Mouse (Mus musculus): Measurements from ENCODE around the gene Fam166a.
A peak's percentile ranks its signal among the peaks of the same experiment; 100 is the strongest.

The Fam166a gene

DNA sequence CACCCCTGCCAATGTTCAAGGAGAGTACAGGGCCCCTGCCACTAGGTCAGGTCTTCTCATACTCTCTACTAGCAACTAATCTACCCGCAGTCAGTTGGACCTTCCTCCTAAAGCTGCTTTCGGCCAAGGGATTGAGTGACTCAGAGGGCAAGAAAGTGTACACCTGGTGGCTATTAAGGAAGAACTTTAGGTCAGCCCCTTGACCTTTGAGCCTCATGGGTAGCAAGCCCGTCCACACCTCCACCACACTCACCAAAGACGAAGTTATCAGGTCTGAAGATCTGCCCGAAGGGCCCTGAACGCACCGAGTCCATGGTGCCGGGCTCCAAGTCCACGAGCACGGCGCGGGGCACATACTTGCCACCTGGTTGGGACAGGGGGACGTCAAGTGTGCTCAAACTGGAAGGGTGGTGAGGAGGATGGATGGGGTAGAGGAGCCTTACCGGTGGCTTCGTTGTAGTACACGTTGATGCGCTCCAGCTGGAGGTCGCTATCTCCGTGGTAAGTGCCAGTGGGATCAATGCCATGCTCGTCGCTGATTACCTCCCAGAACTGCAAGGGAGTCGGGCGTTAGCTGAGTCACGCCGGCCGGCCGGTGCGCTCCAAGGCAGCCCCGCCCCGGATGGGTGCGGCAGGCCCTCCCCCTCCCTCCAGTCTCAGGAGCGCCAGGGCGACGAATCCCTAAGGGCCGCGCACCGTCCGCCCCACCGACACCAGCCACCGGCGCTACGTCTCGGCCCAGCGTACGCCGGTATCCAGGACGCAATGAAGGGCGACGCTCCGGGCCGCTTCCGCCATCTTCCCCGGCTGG is 5.3 kb downstream of the Fam166a start:
- DNase-seq (ENCODE audit: low spot score), result peak; percentile 81

DNA sequence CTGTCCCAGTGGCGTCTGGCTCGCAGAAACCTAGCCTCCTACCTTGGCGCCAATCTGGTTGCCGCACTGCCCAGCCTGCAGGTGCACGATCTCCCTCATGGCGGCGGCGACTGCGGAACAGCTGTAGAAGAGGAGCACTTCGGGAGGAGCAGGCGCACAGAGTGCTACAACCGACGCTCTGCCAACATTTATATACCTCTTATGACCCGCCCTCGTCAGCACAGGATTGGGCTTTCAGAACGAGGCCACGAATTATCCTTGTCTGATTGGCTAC is 5.9 kb downstream of the Fam166a start, which contains the start of gene Tubb4b:
Tubb4b (minus strand) TSS at position 211 of the 274 bp plus-strand sequence.
- DNase-seq (ENCODE audit: low spot score), result no peak

DNA sequence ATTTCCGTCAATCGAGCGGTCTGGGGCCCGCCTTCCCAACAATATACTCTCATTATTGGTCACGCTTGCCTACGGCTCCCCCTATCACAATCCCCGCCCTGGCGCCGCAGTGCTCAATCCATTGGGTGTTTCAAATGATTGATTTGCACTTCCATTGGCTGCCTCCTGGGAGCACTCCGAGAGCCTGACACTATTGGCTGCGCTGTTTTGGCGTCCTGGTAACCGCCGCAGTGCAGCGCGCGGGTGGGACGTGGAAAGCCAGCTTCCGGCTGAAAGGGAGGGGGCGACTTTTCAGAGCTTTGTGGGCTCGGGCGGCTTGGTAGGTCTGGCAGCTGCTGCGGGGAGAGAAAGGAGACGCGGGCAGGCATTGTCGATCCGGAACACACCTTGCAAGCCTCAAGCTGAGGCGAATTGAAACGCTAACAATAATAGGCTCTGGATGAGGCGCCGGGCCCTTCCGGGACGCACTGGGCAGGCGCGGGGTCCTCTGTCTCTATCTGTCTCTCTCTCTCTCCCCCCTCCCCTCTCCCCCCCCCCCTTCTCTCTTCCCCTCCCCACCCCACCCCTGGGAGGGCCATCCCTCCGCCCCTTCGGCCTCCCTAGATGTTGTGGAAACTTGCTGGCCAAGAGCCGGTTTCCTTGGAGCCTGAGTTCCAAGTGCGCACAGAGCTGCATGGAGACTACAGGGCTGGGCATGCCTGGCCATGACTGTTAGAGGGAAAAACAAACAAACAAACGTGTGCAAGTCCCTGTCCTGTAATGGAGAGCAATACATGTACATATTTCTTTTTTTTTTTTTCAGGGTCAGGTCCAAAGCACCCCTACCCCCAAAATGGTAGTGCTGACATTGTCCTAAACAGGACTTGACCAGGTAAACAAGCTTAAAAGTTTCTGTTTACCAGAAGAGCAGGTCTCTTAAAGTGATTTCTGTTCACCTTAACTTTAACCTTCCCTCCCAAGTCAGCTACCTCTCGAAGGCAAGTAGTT is 6.5 kb downstream of the Fam166a start:
- DNase-seq (ENCODE audit: low spot score), result peak; percentile 100

DNA sequence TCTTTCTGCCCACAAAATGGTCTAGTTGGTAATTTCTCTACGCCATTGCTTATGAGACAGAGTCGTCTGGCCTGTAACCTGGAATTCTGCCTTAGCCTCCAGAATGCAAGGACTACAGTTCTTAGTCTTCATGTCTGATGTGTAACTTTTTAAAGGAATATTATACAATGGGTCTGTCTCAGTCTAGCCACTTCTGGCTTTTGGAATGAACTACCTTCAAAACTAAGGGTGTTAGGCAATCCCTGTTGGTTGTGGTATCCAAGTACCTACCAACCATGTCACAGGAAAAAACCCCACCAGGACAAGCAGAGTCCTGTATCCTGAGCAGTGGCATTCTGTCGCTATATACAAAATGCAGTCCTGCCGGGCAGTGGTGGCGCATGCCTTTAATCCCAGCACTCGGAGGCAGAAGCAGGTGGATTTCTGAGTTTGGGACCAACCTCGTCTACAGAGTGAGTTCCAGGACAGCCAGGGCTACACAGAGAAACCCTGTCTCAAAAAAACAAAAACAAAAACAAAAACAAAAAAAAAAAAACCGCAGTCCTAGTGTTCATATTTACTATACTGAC is 7.3 kb downstream of the Fam166a start:
- DNase-seq (ENCODE audit: low spot score), result no peak

DNA sequence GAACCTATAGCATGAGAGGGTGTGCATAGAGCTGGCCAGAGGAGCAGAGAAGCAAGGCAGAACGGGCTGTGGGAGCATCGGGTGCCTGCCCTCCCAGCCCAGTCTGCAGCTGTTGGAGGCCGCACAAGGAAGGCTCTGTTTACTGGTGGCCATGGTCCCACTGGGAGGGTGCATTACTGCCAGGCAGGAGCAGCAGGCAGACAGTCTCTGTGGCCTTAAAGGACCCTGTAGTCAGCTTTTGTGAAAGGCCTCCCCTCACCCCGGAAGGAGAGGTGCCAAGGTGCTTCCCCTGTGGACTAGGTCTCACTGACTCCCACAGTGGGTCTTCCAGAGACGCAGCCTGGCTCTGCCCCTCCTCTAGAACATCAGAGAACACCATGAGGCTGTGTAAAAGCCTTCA is 8.3 kb downstream of the Fam166a start:
- no peak for DNase-seq (ENCODE audit: low spot score)

DNA sequence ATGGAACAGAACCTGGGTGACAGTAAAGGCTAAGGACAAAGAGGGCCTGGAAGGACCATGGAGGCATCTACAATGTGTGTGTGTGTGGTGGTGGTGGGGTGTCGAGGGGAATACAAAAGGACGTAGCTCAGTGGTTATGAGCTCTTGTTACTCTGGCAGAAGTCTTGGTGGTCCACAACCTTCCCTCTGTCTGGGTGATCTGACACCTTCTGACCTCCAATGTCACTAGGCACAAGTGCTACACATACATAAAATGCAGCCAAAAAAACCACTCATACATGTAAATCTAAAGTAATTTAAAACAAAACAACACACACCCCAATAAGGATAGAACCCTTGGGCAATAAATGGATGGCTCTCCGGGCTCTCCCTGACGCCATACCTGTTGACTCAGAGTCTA is 8.9 kb downstream of the Fam166a start:
- DNase-seq (ENCODE audit: low spot score), result no peak

DNA sequence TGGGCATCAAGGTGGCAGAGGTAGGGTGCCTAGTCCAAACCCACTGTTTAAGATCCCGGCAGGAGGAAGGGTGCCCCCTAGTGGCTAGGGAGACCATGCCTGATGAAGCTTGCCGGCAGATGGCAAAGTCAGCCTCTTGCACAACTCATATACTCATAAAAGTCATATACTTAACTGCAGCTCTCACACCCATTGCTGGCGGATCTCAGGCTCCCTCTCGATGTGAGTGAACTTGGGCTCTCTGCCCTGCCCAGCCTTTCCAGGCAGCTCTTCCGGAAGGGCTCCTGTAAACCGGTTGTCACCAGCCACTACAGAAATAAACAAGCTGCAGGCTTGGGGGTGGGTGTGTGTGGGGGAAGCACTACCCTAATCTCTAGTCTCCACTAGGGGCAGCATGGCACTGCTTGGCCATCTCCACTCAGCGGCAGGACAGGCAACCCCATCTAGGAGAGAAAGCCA is 9.9 kb downstream of the Fam166a start:
- peak; percentile 76 for DNase-seq (ENCODE audit: low spot score)

DNA sequence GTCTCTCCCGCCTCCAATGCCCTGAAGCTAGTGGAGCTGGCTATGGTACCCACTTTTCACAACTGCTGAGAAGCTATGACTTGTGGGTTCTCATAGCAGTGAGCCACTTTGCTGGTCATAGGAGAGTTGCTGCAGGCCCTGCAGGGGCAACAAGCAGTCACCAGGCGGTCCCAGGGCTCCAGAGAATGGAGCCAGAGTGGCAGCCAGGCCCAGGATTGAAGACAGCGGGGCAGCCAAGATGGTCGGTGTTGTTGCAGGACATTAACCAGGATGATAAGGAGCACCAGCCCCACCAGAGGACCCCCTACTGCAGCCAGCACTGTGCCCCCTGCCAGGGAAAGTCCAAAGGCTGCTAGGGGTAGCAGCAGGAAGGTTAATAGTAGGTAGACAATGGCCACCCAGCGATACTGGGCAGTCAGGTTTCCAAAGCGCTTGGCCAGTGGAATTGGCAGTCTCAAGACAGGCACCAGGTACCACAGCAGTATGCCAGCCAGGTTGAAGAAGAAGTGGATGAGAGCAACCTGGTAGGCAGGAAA is 10.5 kb downstream of the Fam166a start:
- no peak for DNase-seq (ENCODE audit: low spot score)

DNA sequence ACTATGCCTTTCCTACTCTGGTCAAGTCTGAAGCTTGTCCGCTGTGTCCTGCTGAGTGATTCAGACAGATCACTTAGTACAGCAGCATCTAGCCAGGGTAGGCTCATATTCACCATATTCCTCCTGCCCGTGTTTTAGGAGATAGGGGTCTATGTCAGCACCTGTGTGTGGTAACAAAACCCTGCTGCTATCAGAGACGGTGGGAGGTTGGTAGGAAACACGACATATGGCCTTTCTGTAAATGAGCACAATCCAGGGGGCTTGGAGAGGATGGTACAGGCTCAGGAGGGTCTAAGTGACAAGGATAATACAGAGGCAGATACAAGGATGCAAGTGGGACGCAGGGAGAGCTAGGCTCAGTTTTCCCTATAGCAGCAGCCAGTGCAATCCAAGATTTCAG is 11.0 kb downstream of the Fam166a start:
- DNase-seq (ENCODE audit: low spot score), result no peak

DNA sequence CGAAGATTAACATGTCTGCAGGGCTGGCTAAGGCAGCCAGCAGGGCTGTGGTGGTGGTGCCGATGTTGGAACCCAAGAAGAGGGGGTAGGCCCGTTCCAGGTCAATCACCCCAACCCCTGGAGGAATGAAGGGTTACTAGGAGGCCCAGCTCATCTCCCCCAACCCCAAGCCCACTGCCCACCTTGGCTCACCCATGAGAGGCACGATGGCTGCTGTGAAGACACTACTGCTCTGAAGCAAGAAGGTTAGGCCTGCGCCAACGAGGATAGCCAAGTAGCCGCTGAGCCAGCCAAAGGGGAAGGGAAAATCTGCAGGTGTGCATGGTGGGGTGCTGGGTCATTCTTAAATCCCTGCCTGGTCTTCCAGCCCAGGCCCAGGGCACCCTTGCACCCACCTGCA is 12.0 kb downstream of the Fam166a start:
- no peak for DNase-seq (ENCODE audit: low spot score)

DNA sequence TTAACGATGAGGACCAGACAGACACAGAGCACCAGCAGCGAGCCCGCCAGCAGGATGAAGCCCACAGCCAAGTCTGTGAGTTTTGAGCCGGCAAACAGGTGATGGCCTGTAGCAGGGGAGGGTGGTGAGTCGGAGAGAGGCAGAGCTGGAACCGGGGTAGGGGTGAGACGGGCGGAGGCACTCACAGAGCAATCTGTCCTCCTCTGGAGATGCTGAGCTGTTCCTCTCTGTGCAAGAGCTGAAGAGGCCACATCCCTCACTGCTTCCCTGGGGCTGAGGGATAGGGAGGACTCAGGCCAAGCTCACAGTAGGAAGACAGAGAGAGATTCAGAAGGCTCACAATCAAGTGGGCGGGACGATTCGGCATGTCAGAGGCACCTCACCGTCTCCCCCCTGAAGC is 12.5 kb downstream of the Fam166a start:
- no peak for DNase-seq (ENCODE audit: low spot score)

DNA sequence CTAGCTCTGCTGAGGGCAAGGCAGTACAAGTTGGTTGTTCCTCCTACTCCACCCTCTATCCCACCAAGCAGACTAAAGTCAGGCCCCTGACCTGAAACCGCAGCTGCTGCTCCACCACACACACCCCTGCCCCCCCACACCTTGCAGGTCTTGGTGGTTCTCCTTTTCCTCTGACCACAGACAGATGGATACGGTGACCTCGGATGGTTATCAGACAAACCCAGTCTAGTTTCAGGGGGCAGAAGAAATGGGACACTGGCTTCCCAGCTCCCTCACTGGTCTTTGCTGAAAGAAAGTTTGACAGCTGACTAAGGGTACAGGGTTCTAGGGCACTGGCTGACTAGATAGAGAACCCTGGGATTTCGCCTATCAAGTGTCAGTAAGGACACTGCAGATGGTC is 14.9 kb downstream of the Fam166a start:
- DNase-seq (ENCODE audit: low spot score), result no peak

DNA sequence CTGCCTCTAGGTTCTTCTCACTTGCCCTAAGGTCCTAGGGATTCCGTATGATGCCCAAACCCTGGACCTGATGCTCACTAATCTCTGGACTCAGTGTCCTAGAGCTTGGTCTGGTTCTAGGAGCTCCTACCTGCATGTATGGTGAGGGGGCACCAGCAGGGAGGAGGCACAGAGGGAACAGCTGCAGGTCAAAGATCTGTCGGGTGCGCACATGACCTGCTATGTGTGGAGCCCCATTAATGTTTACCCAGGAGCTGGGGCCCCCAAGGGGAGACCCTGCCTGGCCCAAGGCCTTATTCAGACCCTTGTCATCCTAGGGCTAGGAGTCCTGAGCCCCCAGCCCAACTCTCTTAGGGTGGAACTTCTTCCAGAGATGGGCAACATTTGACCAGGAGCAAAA is 15.5 kb downstream of the Fam166a start, which contains the start of gene Slc34a3:
Slc34a3 (minus strand) TSS at position 315 of the 400 bp plus-strand sequence.
- DNase-seq (ENCODE audit: low spot score), result no peak

DNA sequence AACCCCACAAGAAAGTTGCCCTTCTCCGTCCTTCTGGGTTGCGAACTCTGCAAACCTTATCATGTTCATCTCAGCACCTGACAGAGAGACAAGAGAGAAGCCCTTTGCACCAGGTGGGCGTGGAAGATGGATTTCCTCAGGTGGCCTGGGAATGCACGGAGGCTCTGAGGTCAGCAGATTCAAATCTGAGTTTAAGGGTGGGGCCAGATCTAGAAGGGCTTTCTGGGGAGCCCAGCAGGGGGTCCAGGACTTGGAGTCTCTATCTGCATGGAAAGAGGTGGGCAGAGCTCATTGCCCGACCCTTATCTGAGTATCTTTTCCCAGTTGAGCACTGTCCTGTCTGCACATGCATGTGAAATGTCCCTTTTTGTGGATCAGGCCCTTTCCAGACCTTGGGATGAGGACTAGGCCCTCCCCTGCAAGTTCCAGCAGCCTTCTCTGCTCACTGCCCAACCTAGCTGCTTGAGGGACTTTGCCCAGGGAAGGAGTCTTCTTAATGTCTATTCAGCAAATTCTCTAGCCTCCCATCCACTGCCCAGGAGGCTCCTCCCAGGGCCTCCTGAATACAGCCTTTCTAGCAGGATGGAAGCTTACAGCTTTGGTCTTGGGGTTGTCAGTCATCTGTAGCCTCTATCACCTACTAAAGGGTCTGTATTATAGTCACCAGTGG is 16.1 kb downstream of the Fam166a start:
- no peak for DNase-seq (ENCODE audit: low spot score)

DNA sequence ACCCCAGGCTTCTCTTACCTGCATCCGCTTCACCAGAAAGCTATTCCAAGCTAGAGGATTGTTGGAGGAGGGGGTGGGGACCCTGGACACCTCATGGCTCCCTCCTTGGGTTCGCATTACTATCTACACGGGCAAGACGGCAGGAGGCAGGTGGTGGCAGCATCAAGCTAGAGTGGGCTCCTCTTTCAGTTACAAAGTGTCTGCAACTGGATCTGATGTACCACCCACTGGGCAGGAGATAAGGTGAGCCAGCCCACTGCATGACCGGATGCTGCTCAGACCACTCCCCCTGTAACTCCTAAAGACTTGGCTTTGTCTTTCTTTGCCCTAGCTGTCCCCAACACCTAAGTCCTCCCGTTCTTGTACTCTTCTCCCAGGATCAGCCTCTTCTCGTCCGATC is 18.1 kb downstream of the Fam166a start, which contains the start of gene Rnf224:
Rnf224 (minus strand) TSS at position 174 of the 400 bp plus-strand sequence.
- no peak for DNase-seq (ENCODE audit: low spot score)

DNA sequence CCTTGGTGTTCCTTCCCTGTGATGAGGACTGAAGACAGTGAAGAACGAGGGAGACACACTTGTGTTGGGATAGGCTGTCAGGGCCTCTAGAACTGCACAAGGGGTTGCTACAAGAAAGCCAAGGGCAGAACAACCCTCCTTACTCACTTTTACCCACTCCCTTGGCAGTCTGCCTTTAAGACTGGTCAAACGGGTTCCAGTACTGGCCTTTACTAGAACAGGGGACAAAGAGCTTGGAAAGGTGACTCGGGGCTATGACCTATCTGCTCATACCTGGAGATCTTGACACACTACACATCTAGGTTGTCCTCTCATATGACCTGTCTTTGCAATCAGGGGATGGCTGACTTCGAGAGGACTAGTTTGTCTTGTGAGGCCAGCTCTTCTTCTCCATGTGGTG is 19.0 kb downstream of the Fam166a start:
- DNase-seq (ENCODE audit: low spot score), result no peak

DNA sequence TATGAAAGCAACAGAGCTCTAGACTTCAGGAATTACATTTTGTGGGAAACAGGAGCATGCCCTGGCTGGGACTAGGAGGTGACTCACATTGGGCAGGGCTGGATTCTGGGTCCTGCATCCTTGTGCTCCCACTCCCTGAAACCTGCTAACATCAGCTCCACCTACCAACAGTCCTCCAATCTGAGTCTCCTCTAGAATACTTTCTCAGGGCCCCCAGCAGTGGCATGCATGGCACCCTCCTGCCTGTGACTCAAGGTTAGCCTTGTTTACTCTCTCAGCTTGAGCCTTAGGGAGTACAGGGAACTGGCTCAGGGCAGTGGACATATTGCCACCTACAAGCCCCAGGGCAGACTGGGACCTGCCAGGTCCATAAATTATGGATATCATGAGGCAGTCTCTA is 19.6 kb downstream of the Fam166a start:
- no peak for DNase-seq (ENCODE audit: low spot score)

DNA sequence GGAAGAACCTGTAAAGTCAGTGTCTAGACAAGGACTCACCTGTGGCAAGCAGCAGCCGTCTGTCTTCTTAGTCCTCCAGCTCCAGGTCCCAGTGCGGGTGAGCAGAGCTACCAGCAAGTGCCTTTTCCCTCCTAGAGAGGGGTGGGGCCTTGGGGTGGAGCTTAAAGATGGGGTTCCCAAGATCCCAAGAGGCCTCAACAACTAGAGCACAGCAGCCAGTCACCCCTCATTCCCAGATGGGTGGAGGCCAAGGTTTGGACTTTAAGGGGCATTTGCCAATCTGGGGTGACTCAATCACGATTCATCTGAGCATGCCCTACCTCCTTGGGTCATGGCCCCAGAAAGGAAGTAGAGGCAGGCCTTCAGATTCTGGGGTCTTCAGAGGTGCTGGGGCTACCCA is 21.2 kb downstream of the Fam166a start:
- no peak for DNase-seq (ENCODE audit: low spot score)

DNA sequence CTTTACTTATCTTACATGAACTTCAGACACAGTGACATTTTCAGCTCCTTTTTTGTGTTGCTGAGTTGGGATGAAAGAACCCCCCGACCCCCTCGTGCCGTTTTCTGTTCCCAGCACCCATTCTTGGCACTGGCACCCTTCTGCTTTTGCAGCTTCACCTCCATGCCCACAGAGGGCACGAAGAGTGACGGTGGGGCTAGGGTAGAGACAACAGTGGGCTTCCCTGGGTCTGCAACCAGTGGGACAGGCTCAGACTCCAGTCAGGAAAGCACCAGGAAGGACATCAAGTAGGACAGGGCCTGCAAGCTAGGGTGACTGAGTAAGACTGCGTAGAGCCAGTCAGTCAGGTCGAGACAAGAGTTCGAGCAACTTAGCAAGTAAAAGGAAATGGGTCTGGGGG is 21.8 kb downstream of the Fam166a start:
- DNase-seq (ENCODE audit: low spot score), result no peak

DNA sequence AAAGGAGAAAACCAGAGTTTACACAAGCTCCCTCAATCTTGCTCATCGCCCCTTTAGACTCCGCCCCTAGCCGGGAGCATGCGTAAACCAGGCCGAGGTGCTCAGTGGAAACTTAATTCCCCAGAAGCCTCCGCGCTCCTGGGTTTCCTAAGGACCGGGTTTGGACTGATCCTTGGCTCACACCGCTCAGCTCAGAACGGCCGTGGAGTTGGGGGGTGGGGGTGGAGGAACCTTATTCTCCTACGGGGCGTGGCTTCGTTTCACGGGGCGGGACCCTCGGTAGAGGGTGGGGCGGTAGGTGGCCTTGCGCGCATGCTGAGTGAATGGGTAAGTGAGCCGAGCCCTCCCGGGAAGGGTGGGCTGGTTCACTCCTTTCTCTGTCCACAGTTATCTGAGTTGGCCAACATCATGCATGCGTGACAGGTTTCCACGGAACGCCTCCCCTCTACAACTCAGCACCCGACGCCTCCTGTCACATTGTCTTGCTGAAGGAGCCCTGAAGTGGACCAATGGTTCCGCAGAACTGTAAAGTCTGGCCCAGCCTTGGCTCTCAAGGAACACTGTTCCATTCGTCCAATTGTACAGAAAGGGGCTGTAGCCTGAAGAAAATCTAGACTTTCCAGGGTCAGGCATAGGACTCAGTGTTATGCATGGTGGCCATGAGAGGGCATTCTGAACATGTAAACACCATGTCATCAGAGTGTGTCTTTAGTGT is 22.3 kb downstream of the Fam166a start:
- peak; percentile 76 for DNase-seq (ENCODE audit: low spot score)

DNA sequence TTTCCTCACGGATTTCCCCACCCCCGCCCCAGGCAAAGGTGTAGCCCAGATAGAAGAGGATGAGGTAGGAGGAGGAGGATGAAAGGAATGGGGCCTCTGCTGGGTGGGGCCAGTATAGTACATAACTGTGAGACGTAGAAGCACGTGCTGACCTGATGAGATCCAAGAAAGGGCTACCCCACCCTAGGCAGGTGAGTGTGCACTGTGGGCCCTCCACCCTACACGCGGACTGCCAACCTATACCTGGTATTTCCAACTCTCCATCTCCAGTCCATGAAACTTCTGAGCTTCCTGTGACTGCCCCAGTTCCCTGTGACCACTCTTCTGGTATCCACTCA is 22.9 kb downstream of the Fam166a start:
- no peak for DNase-seq (ENCODE audit: low spot score)
